Mouse (Mus musculus) intestine, postnatal 0 days (tissue): Measurements from ENCODE around the gene Nap1l5. TPM values are rescaled to one million over a fixed set of nuclear protein-coding genes. Genes with fewer than 3 reads are reported as not detected.

Experiments
- ATAC-seq: fragments of 200-750 bp; cut with Nextera tagmentation; 2 replicates; pipeline ENCODE4 v1.8.0; 2017; ENCODE audit warnings: mild to moderate bottlenecking, moderate TSS enrichment, moderate library complexity
- H3K27ac ChIP-seq: fragments of 300-500 bp; sonication (generic); 2 replicates; pipeline ENCODE4 v1.5.1; 2014; ENCODE audit warnings: mild to moderate bottlenecking, low read depth, low read length, moderate library complexity
- H3K27me3 ChIP-seq: fragments of 300-500 bp; sonication (generic); replicated peaks from 2 replicates; pipeline ENCODE4 v1.6.1; 2014; ENCODE audit warnings: low read length, mixed read lengths; ENCODE audit not compliant: control insufficient read depth, insufficient read depth
- H3K36me3 ChIP-seq: fragments of 300-500 bp; sonication (generic); 2 replicates; pipeline ENCODE4 v1.6.1; 2014; ENCODE audit warnings: mild to moderate bottlenecking, moderate library complexity; ENCODE audit not compliant: control insufficient read depth, insufficient read depth
- H3K4me1 ChIP-seq: fragments of 300-500 bp; sonication (generic); replicated peaks from 2 replicates; pipeline ENCODE4 v1.6.1; 2014; ENCODE audit warnings: antibody characterized with exemption, low read length, mixed read lengths; ENCODE audit not compliant: control insufficient read depth, insufficient read depth
- H3K4me2 ChIP-seq: fragments of 300-500 bp; sonication (generic); replicated peaks from 2 replicates; pipeline ENCODE4 v1.6.1; 2014; ENCODE audit warnings: low read depth, mild to moderate bottlenecking, moderate library complexity
- H3K4me3 ChIP-seq: fragments of 300-500 bp; sonication (generic); 2 replicates; pipeline ENCODE4 v1.5.1; 2014; ENCODE audit warnings: low read depth, low read length
- H3K9ac ChIP-seq: fragments of 300-500 bp; sonication (generic); 2 replicates; pipeline ENCODE4 v1.6.1; 2014; ENCODE audit warnings: mild to moderate bottlenecking, low read depth, low read length
- H3K9me3 ChIP-seq: fragments of 300-500 bp; sonication (generic); 2 replicates; pipeline ENCODE4 v1.6.1; 2016; ENCODE audit warnings: mixed run types; ENCODE audit not compliant: control insufficient read depth
- CTCF ChIP-seq: sonication (generic); IDR thresholded peaks from 2 replicates; pipeline ENCODE4 v1.5.1; 2016; ENCODE audit warnings: low read depth, mild to moderate bottlenecking, control low read depth, antibody characterized with exemption, moderate library complexity
- WGBS: fragments of 180-500 bp; shearing (Covaris S2); extraction: QIAGEN DNeasy Blood & Tissue Kit; methylation state at CpG from one replicate; pipeline ENCODE4 v1.1.7; 2014; 5-methylcytosine and 5-hydroxymethylcytosine counted together
- polyA plus RNA-seq: library from polyadenylated mRNA; unstranded; fragments of >200 nt; fragmentation: Nextera tagmentation; extraction: Ambion mirVana; gene quantifications from 2 replicates; pipeline ENCODE4 v1.2.1, GENCODE M21; 2015

Gene Nap1l5
- polyA plus RNA-seq: 9.8 and 10.7 TPM in 2 replicates

- Histone ChIP-seq H3K4me2 (peak within 1 kb of the TSS; percentile 54), H3K27ac (no peak within 1 kb of the TSS; the same call in 1 of the 2 replicates), H3K4me1 (no peaks in the 10 kb centered on the region), H3K4me3 (peak within 1 kb of the TSS; percentile 39), H3K9ac (peak within 1 kb of the TSS; percentile 34; the same call in 1 of the 2 replicates), H3K27me3 (no peaks in the 10 kb centered on the region), H3K36me3 (peaks cover 9% of the 10 kb centered on the region; the same call in 1 of the 2 replicates), H3K9me3 (no peaks in the 10 kb centered on the region)
- TF ChIP-seq CTCF: no peak
- peak; percentile 43; the same call in 1 of the 2 replicates for ATAC-seq
- WGBS: 50% methylated on average over 34 of the region's 34 CpGs
Observed at GRCm38 (mm10) chr6:58906852-58907261, at the start of gene Nap1l5. Gene Nap1l5 (minus strand): TSS chr6:58907076.

GRCm38 (mm10) chr6:58951128-58951992 is 44.5 kb upstream of the Nap1l5 start:
- Histone ChIP-seq H3K9ac (no peak overlapping the region), H3K4me3 (no peak overlapping the region), H3K27ac (peak overlapping the region; percentile 68), H3K9me3 (no peaks in the 10 kb centered on the region), H3K27me3 (no peaks in the 10 kb centered on the region), H3K36me3 (peaks cover 23% of the 10 kb centered on the region), H3K4me1 (no peaks in the 10 kb centered on the region), H3K4me2 (no peak overlapping the region)
- 19% methylated on average over 2 of the region's 2 CpGs for WGBS
- TF ChIP-seq CTCF: no peak
- peak; percentile 87 for ATAC-seq

GRCm38 (mm10) chr6:58950410-58950809 is 43.5 kb upstream of the Nap1l5 start:
- Histone ChIP-seq H3K27me3 (no peaks in the 10 kb centered on the region), H3K4me1 (no peaks in the 10 kb centered on the region), H3K4me3 (no peak overlapping the region), H3K36me3 (peaks cover 23% of the 10 kb centered on the region), H3K27ac (no peak overlapping the region), H3K9ac (no peak overlapping the region), H3K9me3 (no peaks in the 10 kb centered on the region), H3K4me2 (no peak overlapping the region)
- no peak for ATAC-seq
- no peak for TF ChIP-seq CTCF
- 75% methylated on average over 1 of the region's 1 CpGs for WGBS

GRCm38 (mm10) chr6:58946840-58947239 is 40.0 kb upstream of the Nap1l5 start:
- Histone ChIP-seq H3K4me3 (no peak overlapping the region), H3K36me3 (peaks cover 21% of the 10 kb centered on the region), H3K4me1 (no peaks in the 10 kb centered on the region), H3K9me3 (no peaks in the 10 kb centered on the region), H3K4me2 (no peak overlapping the region), H3K27ac (no peak overlapping the region), H3K27me3 (no peaks in the 10 kb centered on the region), H3K9ac (no peak overlapping the region)
- ATAC-seq: no peak
- no peak for TF ChIP-seq CTCF
- 49% methylated on average over 4 of the region's 4 CpGs for WGBS

GRCm38 (mm10) chr6:58946246-58946645 is 39.4 kb upstream of the Nap1l5 start:
- no peak for ATAC-seq
- peaks cover 22% of the 10 kb centered on the region for H3K36me3 ChIP-seq
- no peaks in the 10 kb centered on the region for H3K27me3 ChIP-seq
- no peak overlapping the region for H3K9ac ChIP-seq
- no peaks in the 10 kb centered on the region for H3K9me3 ChIP-seq
- no peak overlapping the region for H3K4me2 ChIP-seq
- H3K4me1 ChIP-seq: no peaks in the 10 kb centered on the region
- no peak for TF ChIP-seq CTCF
- 64% methylated on average over 2 of the region's 2 CpGs for WGBS
- H3K4me3 ChIP-seq: no peak overlapping the region
- H3K27ac ChIP-seq: no peak overlapping the region

GRCm38 (mm10) chr6:58943958-58944357 is 37.1 kb upstream of the Nap1l5 start:
- Histone ChIP-seq H3K4me2 (no peak overlapping the region), H3K9me3 (no peaks in the 10 kb centered on the region), H3K27ac (no peak overlapping the region), H3K9ac (no peak overlapping the region), H3K4me1 (no peaks in the 10 kb centered on the region), H3K36me3 (peaks cover 36% of the 10 kb centered on the region), H3K27me3 (no peaks in the 10 kb centered on the region), H3K4me3 (no peak overlapping the region)
- 98% methylated on average over 3 of the region's 3 CpGs for WGBS
- TF ChIP-seq CTCF: no peak
- ATAC-seq: no peak
